ENCODE assay signal across 8 mouse cellular contexts in the genomic region with DNA sequence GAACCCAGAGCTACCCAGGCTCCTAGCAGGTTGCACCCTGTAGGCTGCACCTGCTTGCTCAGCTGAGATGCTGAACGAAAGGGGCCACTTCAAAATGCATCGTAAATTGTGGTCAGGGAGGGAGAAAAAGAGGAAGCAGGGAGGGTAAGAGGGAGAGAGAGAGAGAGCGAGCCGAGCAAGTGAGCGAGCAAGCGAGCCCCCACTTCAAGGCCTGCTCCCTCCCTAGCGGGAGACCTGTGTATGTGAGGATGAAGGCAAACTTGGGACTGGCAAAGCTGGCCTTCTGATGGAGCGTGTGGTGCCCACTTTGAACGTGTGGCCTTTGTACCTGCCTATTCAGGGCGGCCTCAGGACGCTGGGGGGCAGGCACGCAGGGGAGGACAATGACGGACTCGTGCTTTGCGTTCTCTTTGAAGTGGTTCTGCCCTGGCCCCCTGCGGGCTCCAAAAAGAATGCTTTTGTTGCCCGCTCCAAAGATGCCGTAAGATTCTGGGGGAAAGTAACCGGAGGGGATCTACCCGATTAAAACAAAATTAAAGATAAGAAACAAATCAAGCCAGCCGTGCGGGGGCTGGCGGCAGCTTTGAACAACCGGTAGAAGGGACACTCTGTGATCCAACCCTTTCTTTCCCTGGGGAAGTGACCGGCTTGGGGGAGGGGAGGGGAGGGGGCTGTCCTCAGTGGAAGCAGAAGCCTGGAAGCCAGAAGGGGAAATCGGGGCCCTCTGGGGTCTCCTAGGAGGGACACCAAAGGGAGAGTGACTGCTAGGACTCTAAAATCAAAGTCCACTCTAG.
DNase-seq lines count a peak whose midpoint lies in the region; ATAC-seq and TF ChIP-seq lines count a peak whose summit lies in the region.

No protein-coding gene starts in this region.

- intact Hi-C loops in gastrocnemius, adult 2 months (cut with DNase I), result no loop called here

- peak overlapping the region; percentile 39 for H3K4me2 ChIP-seq in kidney, postnatal 0 days (ENCODE audit: low read length)
- H3K4me2 ChIP-seq in embryonic facial prominence, embryonic 12.5 days (replicated peaks), result peak overlapping the region; percentile 25
- peak overlapping the region; percentile 12; the same call in 1 of the 2 replicates for H3K4me2 ChIP-seq in limb, embryonic 15.5 days
- H3K4me2 ChIP-seq in neural tube, embryonic 12.5 days (replicated peaks), result peak overlapping the region; percentile 45

- H3K9me3 ChIP-seq in kidney, postnatal 0 days (replicated peaks; ENCODE audit: low read length), result no peaks in the 10 kb centered on the region
- no peaks in the 10 kb centered on the region for H3K9me3 ChIP-seq in embryonic facial prominence, embryonic 12.5 days
- H3K9me3 ChIP-seq in limb, embryonic 15.5 days, result no peaks in the 10 kb centered on the region
- no peaks in the 10 kb centered on the region for H3K9me3 ChIP-seq in neural tube, embryonic 12.5 days

- no peaks in the 10 kb centered on the region for H3K36me3 ChIP-seq in kidney, postnatal 0 days (ENCODE audit: insufficient read depth, low read length)
- no peaks in the 10 kb centered on the region for H3K36me3 ChIP-seq in embryonic facial prominence, embryonic 12.5 days
- no peaks in the 10 kb centered on the region for H3K36me3 ChIP-seq in limb, embryonic 15.5 days
- H3K36me3 ChIP-seq in neural tube, embryonic 12.5 days, result no peaks in the 10 kb centered on the region

- 0 out of 2 replicates have a peak overlapping the region, but pooled peaks have one; percentile 27 for H3K9ac ChIP-seq in kidney, postnatal 0 days (ENCODE audit: low read depth, low read length)
- H3K9ac ChIP-seq in embryonic facial prominence, embryonic 12.5 days, result no peak overlapping the region
- H3K9ac ChIP-seq in limb, embryonic 15.5 days, result no peak overlapping the region
- H3K9ac ChIP-seq in neural tube, embryonic 12.5 days, result no peak overlapping the region

- no peak overlapping the region for H3K4me3 ChIP-seq in kidney, postnatal 0 days (replicated peaks; ENCODE audit: low read depth, low read length)
- peak overlapping the region; percentile 6; the same call in 1 of the 2 replicates for H3K4me3 ChIP-seq in embryonic facial prominence, embryonic 12.5 days
- H3K4me3 ChIP-seq in limb, embryonic 15.5 days, result no peak overlapping the region
- H3K4me3 ChIP-seq in neural tube, embryonic 12.5 days, result no peak overlapping the region
- H3K4me3 ChIP-seq in gastrocnemius, adult 2 months, result no peak overlapping the region

- TF ChIP-seq CTCF in kidney, postnatal 0 days (IDR thresholded peaks at IDR 0.05; ENCODE audit: low read depth), result peak; percentile 5; the same call in 1 of the 2 replicates
- no peak for TF ChIP-seq CTCF in gastrocnemius, adult 2 months (IDR thresholded peaks at IDR 0.05)

- 8% methylated on average over 26 of the region's 26 CpGs for WGBS in kidney, postnatal 0 days
- 5% methylated on average over 26 of the region's 26 CpGs for WGBS in embryonic facial prominence, embryonic 12.5 days
- 14% methylated on average over 26 of the region's 26 CpGs for WGBS in limb, embryonic 15.5 days
- 3% methylated on average over 26 of the region's 26 CpGs for WGBS in neural tube, embryonic 12.5 days

- peaks cover 42% of the 10 kb centered on the region for H3K27me3 ChIP-seq in kidney, postnatal 0 days (ENCODE audit: insufficient read depth, low read length)
- H3K27me3 ChIP-seq in embryonic facial prominence, embryonic 12.5 days, result peaks cover 58% of the 10 kb centered on the region
- H3K27me3 ChIP-seq in limb, embryonic 15.5 days, result peaks cover 64% of the 10 kb centered on the region
- H3K27me3 ChIP-seq in neural tube, embryonic 12.5 days (replicated peaks), result peaks cover 30% of the 10 kb centered on the region

- DNase-seq in kidney, postnatal 0 days (ENCODE audit: low spot score), result no peak
- DNase-seq in kidney, postnatal 10 days, result no peak
- no peak for DNase-seq in layer of hippocampus, postnatal 10 days (ENCODE audit: low spot score in 2 of 2)
- DNase-seq in gastrocnemius, adult 2 months, result no peak
- DNase-seq in adrenal gland, postnatal 36 days, result no peak

- H3K4me1 ChIP-seq in kidney, postnatal 0 days (replicated peaks; ENCODE audit: insufficient read depth, low read length), result peaks cover 19% of the 10 kb centered on the region
- H3K4me1 ChIP-seq in embryonic facial prominence, embryonic 12.5 days, result peaks cover 31% of the 10 kb centered on the region
- H3K4me1 ChIP-seq in limb, embryonic 15.5 days, result peaks cover 31% of the 10 kb centered on the region
- peaks cover 56% of the 10 kb centered on the region for H3K4me1 ChIP-seq in neural tube, embryonic 12.5 days

- 0 out of 2 replicates have a peak, but pooled peaks have one; percentile 19 for ATAC-seq in kidney, postnatal 0 days (replicated peaks; ENCODE audit: low FRiP score, low read depth)
- no peak for ATAC-seq in embryonic facial prominence, embryonic 12.5 days (ENCODE audit: insufficient number of reproducible peaks, insufficient read depth, low FRiP score, low TSS enrichment)
- ATAC-seq in limb, embryonic 15.5 days (ENCODE audit: insufficient number of reproducible peaks, low FRiP score, low TSS enrichment, low read depth), result no peak
- ATAC-seq in neural tube, embryonic 12.5 days (ENCODE audit: low FRiP score, low read depth), result no peak

- no peak overlapping the region; the same call in 1 of the 2 replicates for H3K27ac ChIP-seq in kidney, postnatal 0 days
- H3K27ac ChIP-seq in embryonic facial prominence, embryonic 12.5 days, result no peak overlapping the region
- H3K27ac ChIP-seq in limb, embryonic 15.5 days, result no peak overlapping the region
- no peak overlapping the region for H3K27ac ChIP-seq in neural tube, embryonic 12.5 days
- no peak overlapping the region for H3K27ac ChIP-seq in gastrocnemius, adult 2 months
